Mouse (Mus musculus): Measurements from ENCODE around the gene Emsy.

DNA sequence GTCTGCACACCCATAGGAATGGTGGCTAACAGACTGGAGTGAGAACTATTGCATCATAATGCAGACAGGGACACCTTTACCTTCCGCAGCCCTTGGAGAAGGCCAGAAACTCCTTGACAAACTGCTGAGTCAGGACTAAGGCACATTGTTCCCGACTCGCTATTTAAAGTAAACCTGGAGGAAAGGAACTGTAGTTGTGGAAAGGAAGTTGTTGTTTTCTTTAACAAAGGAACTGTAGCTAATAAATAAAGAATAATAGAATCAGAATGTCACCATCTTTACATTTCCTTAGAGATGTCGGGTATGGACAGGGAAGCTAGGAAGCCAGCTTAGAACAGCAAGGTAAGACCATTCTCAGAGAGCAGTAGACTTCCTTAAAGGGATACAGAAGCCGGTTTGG, 89.5 kb downstream of the Emsy start:
- no peak for TF ChIP-seq EP300 (IDR thresholded peaks at IDR 0.05; ENCODE audit: low read depth)
- no peak for TF ChIP-seq CTCF (IDR thresholded peaks at IDR 0.05; ENCODE audit: low read depth)
